In the genomic region with DNA sequence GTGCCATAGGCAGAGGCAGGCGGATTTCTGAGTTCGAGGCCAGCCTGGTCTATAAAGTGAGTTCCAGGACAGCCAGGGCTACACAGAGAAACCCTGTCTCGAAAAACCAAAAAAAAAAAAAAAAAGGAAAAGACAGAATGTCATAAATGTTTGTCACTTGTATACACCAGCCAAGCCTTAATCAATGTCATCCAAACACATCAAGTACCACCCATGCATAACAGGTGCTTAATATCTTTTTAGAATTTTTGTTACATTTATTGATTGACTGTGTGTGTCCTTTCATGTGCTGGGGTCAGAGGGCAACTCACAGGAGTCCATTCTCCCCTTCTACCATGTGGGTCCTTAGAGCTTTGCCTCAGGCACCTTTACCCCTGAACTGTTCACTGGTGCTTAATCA, we compare ENCODE assay signal across 8 mouse cellular contexts. TPM values are rescaled to one million over a fixed set of nuclear protein-coding genes. Genes with fewer than 3 reads are reported as not detected.
DNase-seq lines count a peak whose midpoint lies in the region; ATAC-seq and TF ChIP-seq lines count a peak whose summit lies in the region.

Gene S1pr4 (minus strand): TSS at position 101 of the 400 bp plus-strand sequence.

- 91% methylated on average over 3 of the region's 3 CpGs for WGBS in hindbrain, embryonic 12.5 days
- WGBS in hindbrain, embryonic 11.5 days = 83% methylated on average over 2 of the region's 3 CpGs
- WGBS in stomach, embryonic 15.5 days = 81% methylated on average over 3 of the region's 3 CpGs
- WGBS in stomach, postnatal 0 days = 93% methylated on average over 2 of the region's 3 CpGs
- WGBS in limb, embryonic 10.5 days = 82% methylated on average over 3 of the region's 3 CpGs
- WGBS in stomach, embryonic 16.5 days = 71% methylated on average over 3 of the region's 3 CpGs
- WGBS in forebrain, embryonic 15.5 days = 83% methylated on average over 3 of the region's 3 CpGs

- H3K9me3 ChIP-seq in hindbrain, embryonic 12.5 days (replicated peaks) = no peaks in the 10 kb centered on the region
- no peaks in the 10 kb centered on the region for H3K9me3 ChIP-seq in hindbrain, embryonic 11.5 days (ENCODE audit: control insufficient read depth, low read length)
- no peaks in the 10 kb centered on the region for H3K9me3 ChIP-seq in stomach, embryonic 15.5 days
- H3K9me3 ChIP-seq in stomach, postnatal 0 days (ENCODE audit: control insufficient read depth, low read length) = no peaks in the 10 kb centered on the region
- H3K9me3 ChIP-seq in limb, embryonic 10.5 days (replicated peaks) = no peaks in the 10 kb centered on the region
- no peaks in the 10 kb centered on the region for H3K9me3 ChIP-seq in stomach, embryonic 16.5 days (replicated peaks; ENCODE audit: control insufficient read depth, low read length)
- H3K9me3 ChIP-seq in forebrain, embryonic 15.5 days = no peaks in the 10 kb centered on the region

- H3K4me3 ChIP-seq in hindbrain, embryonic 12.5 days = no peak within 1 kb of the TSS
- no peak within 1 kb of the TSS for H3K4me3 ChIP-seq in hindbrain, embryonic 11.5 days (ENCODE audit: low read depth, low read length)
- H3K4me3 ChIP-seq in stomach, embryonic 15.5 days (replicated peaks) = 0 out of 2 replicates have a peak within 1 kb of the TSS, but pooled peaks have one; percentile 8
- no peak within 1 kb of the TSS for H3K4me3 ChIP-seq in stomach, postnatal 0 days (ENCODE audit: low read depth, low read length)
- H3K4me3 ChIP-seq in limb, embryonic 10.5 days = 0 out of 2 replicates have a peak within 1 kb of the TSS, but pooled peaks have one; percentile 10
- no peak within 1 kb of the TSS for H3K4me3 ChIP-seq in stomach, embryonic 16.5 days (replicated peaks; ENCODE audit: low read length)
- H3K4me3 ChIP-seq in forebrain, embryonic 15.5 days = no peak within 1 kb of the TSS

- H3K4me1 ChIP-seq in hindbrain, embryonic 12.5 days = peaks cover 13% of the 10 kb centered on the region
- peaks cover 6% of the 10 kb centered on the region for H3K4me1 ChIP-seq in hindbrain, embryonic 11.5 days (replicated peaks; ENCODE audit: control insufficient read depth, insufficient read depth, low read length)
- H3K4me1 ChIP-seq in stomach, embryonic 15.5 days = peaks cover 5% of the 10 kb centered on the region
- peaks cover 3% of the 10 kb centered on the region; the same call in 1 of the 2 replicates for H3K4me1 ChIP-seq in stomach, postnatal 0 days (replicated peaks; ENCODE audit: control insufficient read depth, insufficient read depth)
- H3K4me1 ChIP-seq in limb, embryonic 10.5 days = peaks cover 34% of the 10 kb centered on the region
- peaks cover 11% of the 10 kb centered on the region for H3K4me1 ChIP-seq in stomach, embryonic 16.5 days (ENCODE audit: control insufficient read depth, insufficient read depth, low read length)
- peaks cover 21% of the 10 kb centered on the region for H3K4me1 ChIP-seq in forebrain, embryonic 15.5 days

- no peak for TF ChIP-seq EP300 in stomach, postnatal 0 days (optimal IDR thresholded peaks at IDR 0.05)

- ATAC-seq in hindbrain, embryonic 12.5 days (ENCODE audit: low FRiP score) = no peak
- ATAC-seq in hindbrain, embryonic 11.5 days (ENCODE audit: low FRiP score) = no peak
- no peak for ATAC-seq in stomach, embryonic 15.5 days (ENCODE audit: insufficient read depth, low FRiP score, low read depth)
- ATAC-seq in stomach, postnatal 0 days (ENCODE audit: low FRiP score, low TSS enrichment) = no peak
- no peak for ATAC-seq in stomach, embryonic 16.5 days (ENCODE audit: insufficient read depth, low FRiP score)
- ATAC-seq in forebrain, embryonic 15.5 days (replicated peaks) = no peak

- H3K27me3 ChIP-seq in hindbrain, embryonic 12.5 days = peaks cover 11% of the 10 kb centered on the region
- no peaks in the 10 kb centered on the region for H3K27me3 ChIP-seq in hindbrain, embryonic 11.5 days (ENCODE audit: control insufficient read depth, insufficient read depth, low read length)
- H3K27me3 ChIP-seq in stomach, embryonic 15.5 days (replicated peaks) = no peaks in the 10 kb centered on the region
- no peaks in the 10 kb centered on the region for H3K27me3 ChIP-seq in stomach, postnatal 0 days (ENCODE audit: control insufficient read depth, insufficient read depth, low read length)
- peaks cover 12% of the 10 kb centered on the region for H3K27me3 ChIP-seq in limb, embryonic 10.5 days (ENCODE audit: low read depth, poor library complexity, severe bottlenecking)
- H3K27me3 ChIP-seq in stomach, embryonic 16.5 days (ENCODE audit: control insufficient read depth, insufficient read depth, low read length) = peaks cover 6% of the 10 kb centered on the region; the same call in 1 of the 2 replicates
- H3K27me3 ChIP-seq in forebrain, embryonic 15.5 days = no peaks in the 10 kb centered on the region

- DNase-seq in hindbrain, embryonic 11.5 days (ENCODE audit: low spot score) = no peak
- DNase-seq in stomach, postnatal 0 days (ENCODE audit: low spot score) = no peak
- no peak for DNase-seq in limb, embryonic 10.5 days (ENCODE audit: low spot score)
- DNase-seq in cerebellum, adult 9-10 months = no peak

- H3K27ac ChIP-seq in hindbrain, embryonic 12.5 days = no peak within 1 kb of the TSS
- H3K27ac ChIP-seq in hindbrain, embryonic 11.5 days (ENCODE audit: low read depth, low read length) = no peak within 1 kb of the TSS
- no peak within 1 kb of the TSS for H3K27ac ChIP-seq in stomach, embryonic 15.5 days
- H3K27ac ChIP-seq in stomach, postnatal 0 days (replicated peaks) = no peak within 1 kb of the TSS; the same call in 1 of the 2 replicates
- peak within 1 kb of the TSS; percentile 64; the same call in 1 of the 2 replicates for H3K27ac ChIP-seq in limb, embryonic 10.5 days
- no peak within 1 kb of the TSS for H3K27ac ChIP-seq in stomach, embryonic 16.5 days (ENCODE audit: low read length)
- H3K27ac ChIP-seq in forebrain, embryonic 15.5 days (replicated peaks) = no peak within 1 kb of the TSS

- H3K36me3 ChIP-seq in hindbrain, embryonic 12.5 days = no peaks in the 10 kb centered on the region
- H3K36me3 ChIP-seq in hindbrain, embryonic 11.5 days (ENCODE audit: control insufficient read depth, insufficient read depth, low read length) = no peaks in the 10 kb centered on the region
- no peaks in the 10 kb centered on the region for H3K36me3 ChIP-seq in stomach, embryonic 15.5 days
- H3K36me3 ChIP-seq in stomach, postnatal 0 days (ENCODE audit: control insufficient read depth, insufficient read depth, low read length) = no peaks in the 10 kb centered on the region
- no peaks in the 10 kb centered on the region for H3K36me3 ChIP-seq in limb, embryonic 10.5 days
- H3K36me3 ChIP-seq in stomach, embryonic 16.5 days (ENCODE audit: control insufficient read depth, insufficient read depth, low read length) = no peaks in the 10 kb centered on the region
- no peaks in the 10 kb centered on the region for H3K36me3 ChIP-seq in forebrain, embryonic 15.5 days

- H3K4me2 ChIP-seq in hindbrain, embryonic 12.5 days (replicated peaks) = no peak within 1 kb of the TSS
- no peak within 1 kb of the TSS for H3K4me2 ChIP-seq in hindbrain, embryonic 11.5 days (replicated peaks; ENCODE audit: low read depth, low read length)
- peak within 1 kb of the TSS; percentile 1; the same call in 1 of the 2 replicates for H3K4me2 ChIP-seq in stomach, embryonic 15.5 days
- no peak within 1 kb of the TSS for H3K4me2 ChIP-seq in stomach, postnatal 0 days (replicated peaks; ENCODE audit: low read depth)
- no peak within 1 kb of the TSS for H3K4me2 ChIP-seq in stomach, embryonic 16.5 days (ENCODE audit: low read depth, low read length)
- H3K4me2 ChIP-seq in forebrain, embryonic 15.5 days (replicated peaks) = no peak within 1 kb of the TSS

- peak within 1 kb of the TSS; percentile 18; the same call in 1 of the 2 replicates for H3K9ac ChIP-seq in hindbrain, embryonic 12.5 days
- no peak within 1 kb of the TSS for H3K9ac ChIP-seq in hindbrain, embryonic 11.5 days (ENCODE audit: low read depth, low read length)
- no peak within 1 kb of the TSS for H3K9ac ChIP-seq in stomach, embryonic 15.5 days
- H3K9ac ChIP-seq in stomach, postnatal 0 days (ENCODE audit: low read length) = no peak within 1 kb of the TSS
- peak within 1 kb of the TSS; percentile 42 for H3K9ac ChIP-seq in stomach, embryonic 16.5 days (ENCODE audit: low read length)
- H3K9ac ChIP-seq in forebrain, embryonic 15.5 days (replicated peaks) = no peak within 1 kb of the TSS

- TF ChIP-seq CTCF in stomach, postnatal 0 days (IDR thresholded peaks at IDR 0.05; ENCODE audit: low read depth) = no peak

RNA-seq across cellular contexts. Expression of gene S1pr4, which starts in this region (rescaled TPM):
- polyA plus RNA-seq in hindbrain, embryonic 12.5 days (2016; fragmentation: Nextera tagmentation; extraction: Ambion mirVana) = 0.52 and 0.65 TPM in 2 replicates
- 0.15 and 0.24 TPM in 2 replicates for polyA plus RNA-seq in hindbrain, embryonic 11.5 days (2014; fragmentation: Nextera tagmentation; extraction: Ambion mirVana)
- polyA plus RNA-seq in stomach, embryonic 15.5 days (2015; fragmentation: Nextera tagmentation; extraction: Ambion mirVana) = 1.4 and 1.6 TPM in 2 replicates
- 1.0 and 1.5 TPM in 2 replicates for polyA plus RNA-seq in stomach, postnatal 0 days (2015; fragmentation: Nextera tagmentation; extraction: Ambion mirVana)
- polyA plus RNA-seq in limb, embryonic 10.5 days (2016; fragmentation: Nextera tagmentation; extraction: Ambion mirVana) = 0.34 and 0.39 TPM in 2 replicates
- polyA plus RNA-seq in stomach, embryonic 16.5 days (2015; fragmentation: Nextera tagmentation; extraction: Ambion mirVana) = 1.2 TPM in 2 replicates
- polyA plus RNA-seq in forebrain, embryonic 15.5 days (2015; fragmentation: Nextera tagmentation; extraction: Ambion mirVana) = 0.69 and 0.73 TPM in 2 replicates

Comparison
In these comparisons a context has a peak if more than half of its experiments do, and no peak if none do; other contexts are left out.
1. H3K4me3 ChIP-seq: peak in stomach, embryonic 15.5 days (single experiment) and limb, embryonic 10.5 days (single experiment); none in hindbrain, embryonic 12.5 days (single experiment), hindbrain, embryonic 11.5 days (single experiment), stomach, postnatal 0 days (single experiment), stomach, embryonic 16.5 days (single experiment) and forebrain, embryonic 15.5 days (single experiment).
2. H3K9ac ChIP-seq: peak in hindbrain, embryonic 12.5 days (single experiment) and stomach, embryonic 16.5 days (single experiment); none in hindbrain, embryonic 11.5 days (single experiment), stomach, embryonic 15.5 days (single experiment), stomach, postnatal 0 days (single experiment) and forebrain, embryonic 15.5 days (single experiment).